ENCODE assay signal across 7 mouse cellular contexts in genomic region chr2:174077004-174077695, GRCm38 (mm10). TPM values are rescaled to one million over a fixed set of nuclear protein-coding genes. Genes with fewer than 3 reads are reported as not detected.
A peak's percentile ranks its signal among the peaks of the same experiment; 100 is the strongest.
DNase-seq lines count a peak whose midpoint lies in the region; ATAC-seq and TF ChIP-seq lines count a peak whose summit lies in the region.

No protein-coding gene starts in this region.

- WGBS in hindbrain, embryonic 14.5 days: under 1% methylated on average over 19 of the region's 19 CpGs
- WGBS in liver, embryonic 14.5 days (ENCODE audit: insufficient replicate concordance): under 1% methylated on average over 19 of the region's 19 CpGs

- peak overlapping the region; percentile 81 for H3K9ac ChIP-seq in MEL (ENCODE audit: control insufficient read depth, low read depth, low read length, poor library complexity, severe bottlenecking)
- peak overlapping the region; percentile 81 for H3K9ac ChIP-seq in hindbrain, embryonic 14.5 days
- H3K9ac ChIP-seq in liver, embryonic 14.5 days (replicated peaks): peak overlapping the region; percentile 87

- H3K27ac ChIP-seq in MEL (ENCODE audit: control insufficient read depth, low read depth, low read length): peak overlapping the region; percentile 66
- H3K27ac ChIP-seq in hindbrain, embryonic 14.5 days: peak overlapping the region; percentile 88
- H3K27ac ChIP-seq in liver, embryonic 14.5 days: peak overlapping the region; percentile 49

- H3K36me3 ChIP-seq in MEL (ENCODE audit: control insufficient read depth in 1 of 2, insufficient read depth in 2 of 2, low read length in 2 of 2): peaks cover 0 to 14% of the 10 kb centered on the region in 2 experiments; a peak in 2 of 4 replicates
- no peaks in the 10 kb centered on the region for H3K36me3 ChIP-seq in hindbrain, embryonic 14.5 days (replicated peaks; ENCODE audit: control insufficient read depth, insufficient read depth)
- no peaks in the 10 kb centered on the region for H3K36me3 ChIP-seq in liver, embryonic 14.5 days (replicated peaks; ENCODE audit: control insufficient read depth, insufficient read depth, low read depth)

- TF ChIP-seq EP300 in MEL (IDR thresholded peaks at IDR 0.05; ENCODE audit: low read depth in 1 of 2, low read length in 2 of 2): no peak; a peak in 1 of 4 replicates
- no peak for TF ChIP-seq EP300 in liver, embryonic 14.5 days (IDR thresholded peaks at IDR 0.05; ENCODE audit: low read depth)

- no peak for TF ChIP-seq CTCF in MEL (IDR thresholded peaks at IDR 0.05 in 2 of 3, conservative IDR thresholded peaks at IDR 0.05 in 1 of 3; ENCODE audit: control insufficient read depth in 1 of 3, insufficient read depth in 1 of 3, low read depth in 2 of 3, low read length in 3 of 3, poor library complexity in 1 of 3, severe bottlenecking in 1 of 3)
- TF ChIP-seq CTCF in liver, embryonic 14.5 days (IDR thresholded peaks at IDR 0.05; ENCODE audit: low read depth): no peak

- ATAC-seq in hindbrain, embryonic 14.5 days (ENCODE audit: low FRiP score): no peak
- peak; percentile 39 for ATAC-seq in liver, embryonic 14.5 days (ENCODE audit: insufficient read depth)

- peak in 1 of 2 experiments; percentile 56; a peak in 2 of 4 replicates for TF ChIP-seq POLR2A in MEL (IDR thresholded peaks at IDR 0.05; ENCODE audit: control insufficient read depth in 1 of 2, insufficient read depth in 1 of 2, low read depth in 1 of 2, low read length in 2 of 2, poor library complexity in 1 of 2)

- H3K27me3 ChIP-seq in MEL (ENCODE audit: control insufficient read depth in 1 of 2, insufficient read depth in 2 of 2, low read length in 2 of 2): no peaks in the 10 kb centered on the region
- H3K27me3 ChIP-seq in hindbrain, embryonic 14.5 days (ENCODE audit: control insufficient read depth, insufficient read depth, low read length): no peaks in the 10 kb centered on the region
- no peaks in the 10 kb centered on the region for H3K27me3 ChIP-seq in liver, embryonic 14.5 days (ENCODE audit: control insufficient read depth, insufficient read depth, low read length)

- peak; percentile 75 for DNase-seq in CD4-positive, CD25-positive, alpha-beta regulatory T cell, adult 2 months (ENCODE audit: low read depth, low spot score)
- DNase-seq in MEL (ENCODE audit: low read depth, low spot score): peak; percentile 84
- peak; percentile 61 for DNase-seq in embryo, embryonic 11 days
- DNase-seq in hindbrain, embryonic 14.5 days (ENCODE audit: low spot score): no peak
- peak; percentile 31 to 38 (median 33) for DNase-seq in liver, embryonic 14.5 days (ENCODE audit: low read depth in 3 of 3, low spot score in 3 of 3)
- DNase-seq in natural killer cell, adult 2 months (ENCODE audit: low spot score in 2 of 2): peak; percentile 35 to 61
- DNase-seq in thymus, postnatal 36 days: peak; percentile 59 to 64

- H3K4me3 ChIP-seq in MEL (ENCODE audit: control insufficient read depth in 1 of 2, insufficient read depth in 1 of 2, low read depth in 2 of 2, low read length in 2 of 2): peak overlapping the region; percentile 55 to 73
- peak overlapping the region; percentile 78 for H3K4me3 ChIP-seq in hindbrain, embryonic 14.5 days (replicated peaks; ENCODE audit: low read length)
- H3K4me3 ChIP-seq in liver, embryonic 14.5 days (ENCODE audit: insufficient read depth in 1 of 2, low read depth in 2 of 2, low read length in 2 of 2): peak overlapping the region; percentile 71 to 72

- H3K4me1 ChIP-seq in MEL (ENCODE audit: control insufficient read depth in 1 of 2, insufficient read depth in 2 of 2, low read length in 2 of 2): peaks cover 3 to 4% of the 10 kb centered on the region in 2 experiments; a peak in 2 of 4 replicates
- H3K4me1 ChIP-seq in hindbrain, embryonic 14.5 days (replicated peaks; ENCODE audit: control insufficient read depth, insufficient read depth, low read length): peaks cover 40% of the 10 kb centered on the region
- peaks cover 3 to 11% of the 10 kb centered on the region in 2 experiments for H3K4me1 ChIP-seq in liver, embryonic 14.5 days (replicated peaks; ENCODE audit: control insufficient read depth in 2 of 2, insufficient read depth in 2 of 2, low read length in 1 of 2)

- H3K79me2 ChIP-seq in MEL (ENCODE audit: control insufficient read depth, insufficient read depth, low read length, poor library complexity): peaks cover 41% of the 10 kb centered on the region

- no peak for TF ChIP-seq RAD21 in MEL (IDR thresholded peaks at IDR 0.05; ENCODE audit: low read depth, low read length)

- H3K4me2 ChIP-seq in hindbrain, embryonic 14.5 days (replicated peaks): peak overlapping the region; percentile 98
- H3K4me2 ChIP-seq in liver, embryonic 14.5 days (ENCODE audit: low read depth): peak overlapping the region; percentile 98

- no peaks in the 10 kb centered on the region for H3K9me3 ChIP-seq in MEL (replicated peaks; ENCODE audit: insufficient read depth, low read length)
- no peaks in the 10 kb centered on the region for H3K9me3 ChIP-seq in hindbrain, embryonic 14.5 days (ENCODE audit: control insufficient read depth, low read length)
- no peaks in the 10 kb centered on the region for H3K9me3 ChIP-seq in liver, embryonic 14.5 days (ENCODE audit: control insufficient read depth, low read length)

TF ChIP-seq in MEL, 35 proteins besides CTCF, POLR2A, EP300 and RAD21 (continues in another document):
- TF ChIP-seq ZC3H11A (IDR thresholded peaks at IDR 0.05; ENCODE audit: low read depth, low read length): no peak
- TF ChIP-seq USF2 (IDR thresholded peaks at IDR 0.05; ENCODE audit: borderline replicate concordance in 1 of 2, insufficient read depth in 1 of 2, low read depth in 1 of 2, low read length in 2 of 2): no peak
- TF ChIP-seq MAZ (IDR thresholded peaks at IDR 0.05; ENCODE audit: low read depth, low read length): no peak
- no peak for TF ChIP-seq TAL1 (IDR thresholded peaks at IDR 0.05; ENCODE audit: low read length)
- TF ChIP-seq HCFC1 (IDR thresholded peaks at IDR 0.05; ENCODE audit: low read depth, low read length): peak; percentile 65
- TF ChIP-seq ZNF384 (IDR thresholded peaks at IDR 0.05; ENCODE audit: low read depth, low read length): 0 out of 2 replicates have a peak, but pooled peaks have one; percentile 44
- TF ChIP-seq POLR2AphosphoS5 (IDR thresholded peaks at IDR 0.05; ENCODE audit: borderline replicate concordance, low read depth, low read length): no peak
- TF ChIP-seq CHD2 (IDR thresholded peaks at IDR 0.05; ENCODE audit: low read length): no peak
- TF ChIP-seq NRF1 (IDR thresholded peaks at IDR 0.05; ENCODE audit: insufficient read depth, low read depth, low read length, poor library complexity, severe bottlenecking): no peak
- TF ChIP-seq MYC (IDR thresholded peaks at IDR 0.05; ENCODE audit: low read depth, low read length): 0 out of 2 replicates have a peak, but pooled peaks have one; percentile 47
- TF ChIP-seq KAT2A (conservative IDR thresholded peaks at IDR 0.05; ENCODE audit: low read depth, low read length): no peak; the same call in 1 of the 2 replicates
- TF ChIP-seq UBTF (IDR thresholded peaks at IDR 0.05; ENCODE audit: borderline replicate concordance, insufficient read depth, low read depth, low read length): no peak
- no peak for TF ChIP-seq GABPA (IDR thresholded peaks at IDR 0.05; ENCODE audit: low read depth, low read length)
- no peak for TF ChIP-seq POLR2AphosphoS2 (IDR thresholded peaks at IDR 0.05; ENCODE audit: low read length)
- TF ChIP-seq MAX (IDR thresholded peaks at IDR 0.05; ENCODE audit: low read length): peak; percentile 55; the same call in 1 of the 2 replicates
- no peak for TF ChIP-seq GATA1 (IDR thresholded peaks at IDR 0.05; ENCODE audit: low read depth, low read length)
- TF ChIP-seq ZMIZ1 (IDR thresholded peaks at IDR 0.05; ENCODE audit: low read depth, low read length): no peak
- TF ChIP-seq TBP (IDR thresholded peaks at IDR 0.05; ENCODE audit: low read depth, low read length): no peak
- no peak for TF ChIP-seq ETS1 (IDR thresholded peaks at IDR 0.05; ENCODE audit: low read depth, low read length)
- no peak for TF ChIP-seq MYB (IDR thresholded peaks at IDR 0.05; ENCODE audit: low read depth, low read length)
- TF ChIP-seq E2F4 (IDR thresholded peaks at IDR 0.05; ENCODE audit: borderline replicate concordance, low read depth, low read length): no peak
- no peak for TF ChIP-seq CHD1 (IDR thresholded peaks at IDR 0.05; ENCODE audit: low read depth, low read length)
- no peak for TF ChIP-seq USF1 (IDR thresholded peaks at IDR 0.05; ENCODE audit: low read depth, low read length)
- no peak for TF ChIP-seq TCF12 (IDR thresholded peaks at IDR 0.05; ENCODE audit: low read depth, low read length)
- peak; percentile 48 for TF ChIP-seq NELFE (IDR thresholded peaks at IDR 0.05; ENCODE audit: low read depth, low read length)
- peak; percentile 61 for TF ChIP-seq SIN3A (IDR thresholded peaks at IDR 0.05; ENCODE audit: low read length)
- 0 out of 2 replicates have a peak, but pooled peaks have one; percentile 16 for TF ChIP-seq ELF1 (IDR thresholded peaks at IDR 0.05; ENCODE audit: low read depth, low read length)
- peak; percentile 43; the same call in 1 of the 2 replicates for TF ChIP-seq MXI1 (IDR thresholded peaks at IDR 0.05; ENCODE audit: low read depth, low read length)
- no peak for TF ChIP-seq SMC3 (IDR thresholded peaks at IDR 0.05; ENCODE audit: low read depth, low read length)
- no peak for TF ChIP-seq RCOR1 (IDR thresholded peaks at IDR 0.05; ENCODE audit: low read depth, low read length)
- TF ChIP-seq JUND (IDR thresholded peaks at IDR 0.05; ENCODE audit: low read depth, low read length): no peak
- TF ChIP-seq MAFK (IDR thresholded peaks at IDR 0.05; ENCODE audit: borderline replicate concordance, low read depth, low read length): no peak

RNA-seq across cellular contexts. Expression of gene Stx16, which starts 1.0 kb away (rescaled TPM):
- total RNA-seq in MEL (2012; rRNA removed): 13.5 and 14.8 TPM in 2 replicates
- 10 to 100 TPM in 1 of 2 experiments, not detected in 1; 22.3 TPM for polyA plus RNA-seq in MEL (2012; ENCODE audit: insufficient read depth in 1 of 2, insufficient read length in 2 of 2, low read depth in 1 of 2, low replicate concordance in 2 of 2, missing spikeins in 1 of 2)
- 8.1 and 9.2 TPM in 2 replicates for polyA plus RNA-seq in hindbrain, embryonic 14.5 days (2014; fragmentation: Nextera tagmentation; extraction: Ambion mirVana)
- 8.0 and 10.9 TPM in 2 replicates for polyA plus RNA-seq in liver, embryonic 14.5 days (2012; rRNA removed)
- polyA plus RNA-seq in liver, embryonic 14.5 days (2014; fragmentation: Nextera tagmentation; extraction: Ambion mirVana): 2.1 and 2.4 TPM in 2 replicates

RNA-seq across cellular contexts. Expression of gene Npepl1, which starts 33.0 kb away (rescaled TPM):
- 13.3 and 17.3 TPM in 2 replicates for total RNA-seq in MEL (2012; rRNA removed)
- polyA plus RNA-seq in MEL (2012; ENCODE audit: insufficient read depth in 1 of 2, insufficient read length in 2 of 2, low read depth in 1 of 2, low replicate concordance in 2 of 2, missing spikeins in 1 of 2): 10 to 100 TPM in 1 of 2 experiments, not detected in 1; 46.9 TPM
- polyA plus RNA-seq in hindbrain, embryonic 14.5 days (2014; fragmentation: Nextera tagmentation; extraction: Ambion mirVana): 12.5 and 14.6 TPM in 2 replicates
- polyA plus RNA-seq in liver, embryonic 14.5 days (2012; rRNA removed): 26.6 and 29.3 TPM in 2 replicates
- 21.9 and 24.3 TPM in 2 replicates for polyA plus RNA-seq in liver, embryonic 14.5 days (2014; fragmentation: Nextera tagmentation; extraction: Ambion mirVana)
